Mouse (Mus musculus) hindbrain, postnatal 0 days (tissue): ENCODE measurements around the gene Lyg1. TPM values are rescaled to one million over a fixed set of nuclear protein-coding genes. Genes with fewer than 3 reads are reported as not detected.

Experiments
- ATAC-seq: fragments of 200-750 bp; cut with Nextera tagmentation; 2 replicates; pipeline ENCODE4 v1.8.0; 2017; ENCODE audit warnings: mild to moderate bottlenecking, moderate TSS enrichment, moderate library complexity
- DNase-seq: peaks from one replicate; pipeline ENCODE4 v3.0.0-alpha.2; 2015; ENCODE audit warnings: low spot score
- H3K27ac ChIP-seq: fragments of 300-500 bp; sonication (generic); 2 replicates; pipeline ENCODE4 v1.5.1; 2014; ENCODE audit warnings: mild to moderate bottlenecking
- H3K27me3 ChIP-seq: fragments of 300-500 bp; sonication (generic); 2 replicates; pipeline ENCODE4 v1.6.1; 2014; ENCODE audit warnings: low read length, mixed read lengths; ENCODE audit not compliant: insufficient read depth
- H3K36me3 ChIP-seq: fragments of 300-500 bp; sonication (generic); 2 replicates; pipeline ENCODE4 v1.6.1; 2014; ENCODE audit warnings: low read length, mixed read lengths; ENCODE audit not compliant: insufficient read depth
- H3K4me1 ChIP-seq: fragments of 300-500 bp; sonication (generic); 2 replicates; pipeline ENCODE4 v1.6.1; 2014; ENCODE audit warnings: antibody characterized with exemption, low read length, mixed read lengths; ENCODE audit not compliant: insufficient read depth
- H3K4me2 ChIP-seq: fragments of 300-500 bp; sonication (generic); 2 replicates; pipeline ENCODE4 v1.6.1; 2014; ENCODE audit warnings: low read depth, mild to moderate bottlenecking, low read length, moderate library complexity, mixed read lengths
- H3K4me3 ChIP-seq: fragments of 300-500 bp; sonication (generic); 2 replicates; pipeline ENCODE4 v1.5.1; 2014; ENCODE audit warnings: low read length
- H3K9ac ChIP-seq: fragments of 300-500 bp; sonication (generic); replicated peaks from 2 replicates; pipeline ENCODE4 v1.6.1; 2014; ENCODE audit warnings: mild to moderate bottlenecking, low read length, moderate library complexity, mixed read lengths
- H3K9me3 ChIP-seq: fragments of 300-500 bp; sonication (generic); 2 replicates; pipeline ENCODE4 v1.6.1; 2016; ENCODE audit warnings: low read length, mixed read lengths
- CTCF ChIP-seq: IDR thresholded peaks from 2 replicates; pipeline ENCODE4 v1.5.1; 2016; ENCODE audit warnings: antibody characterized with exemption, control low read depth, low read depth
- WGBS: fragments of 180-500 bp; shearing (Covaris S2); extraction: QIAGEN DNeasy Blood & Tissue Kit; methylation state at CpG from one replicate; pipeline ENCODE4 v1.1.7; 2014; 5-methylcytosine and 5-hydroxymethylcytosine counted together
- polyA plus RNA-seq: library from polyadenylated mRNA; unstranded; fragments of >200 nt; fragmentation: Nextera tagmentation; extraction: Ambion mirVana; gene quantifications from 2 replicates; pipeline ENCODE4 v1.2.1, GENCODE M21; 2015
- total RNA-seq: library from RNA; depleted of rRNA; stranded (reverse); fragments of >200 nt; gene quantifications from 2 replicates; pipeline ENCODE4 v1.2.3, GENCODE M21; 2014; rRNA removed

Lyg1 gene
- total and polyA plus RNA-seq, 2 experiments from 2014 or later, result not detected

GRCm38 (mm10) chr1:37916393-37916792, 41.2 kb downstream of the Lyg1 start, which contains the start of gene Lyg2:
Gene Lyg2 (minus strand): TSS chr1:37916493.
- no peak for TF ChIP-seq CTCF
- H3K27ac ChIP-seq, result no peak within 1 kb of the TSS
- H3K4me1 ChIP-seq, result no peaks in the 10 kb centered on the region
- no peak for DNase-seq
- H3K4me3 ChIP-seq, result no peak within 1 kb of the TSS
- no peaks in the 10 kb centered on the region for H3K9me3 ChIP-seq
- H3K36me3 ChIP-seq, result no peaks in the 10 kb centered on the region
- H3K4me2 ChIP-seq, result no peak within 1 kb of the TSS
- no peaks in the 10 kb centered on the region for H3K27me3 ChIP-seq
- no peak within 1 kb of the TSS for H3K9ac ChIP-seq
- ATAC-seq, result no peak
- whole genome bisulfite sequencing, result 75% methylated on average over 5 of the region's 5 CpGs

GRCm38 (mm10) chr1:37912751-37913150, 44.8 kb downstream of the Lyg1 start:
- H3K4me2 ChIP-seq, result no peak overlapping the region
- TF ChIP-seq CTCF, result no peak
- no peak overlapping the region for H3K27ac ChIP-seq
- DNase-seq (no peak), ATAC-seq (no peak)
- no peaks in the 10 kb centered on the region for H3K9me3 ChIP-seq
- H3K9ac ChIP-seq, result no peak overlapping the region
- no peak overlapping the region for H3K4me3 ChIP-seq
- H3K36me3 ChIP-seq, result no peaks in the 10 kb centered on the region
- no peaks in the 10 kb centered on the region for H3K27me3 ChIP-seq
- no peaks in the 10 kb centered on the region for H3K4me1 ChIP-seq
- 88% methylated on average over 2 of the region's 2 CpGs for WGBS

- peak; percentile 61 for TF ChIP-seq CTCF
- no peak overlapping the region for H3K9ac ChIP-seq
- H3K4me3 ChIP-seq, result no peak overlapping the region
- no peak overlapping the region for H3K27ac ChIP-seq
- H3K27me3 ChIP-seq, result no peaks in the 10 kb centered on the region
- WGBS, result 36% methylated on average over 6 of the region's 6 CpGs
- ATAC-seq (peak; percentile 56; the same call in 1 of the 2 replicates), DNase-seq (peak; percentile 56)
- no peaks in the 10 kb centered on the region for H3K9me3 ChIP-seq
- H3K36me3 ChIP-seq, result peaks cover 11% of the 10 kb centered on the region; the same call in 1 of the 2 replicates
- H3K4me1 ChIP-seq, result no peaks in the 10 kb centered on the region
- H3K4me2 ChIP-seq, result no peak overlapping the region
Measured at GRCm38 (mm10) chr1:37903178-37903577, 54.4 kb downstream of the Lyg1 start.

GRCm38 (mm10) chr1:37900288-37900687, 57.3 kb downstream of the Lyg1 start:
- Histone ChIP-seq H3K36me3 (peaks cover 29% of the 10 kb centered on the region), H3K27me3 (no peaks in the 10 kb centered on the region), H3K4me1 (no peaks in the 10 kb centered on the region), H3K9me3 (no peaks in the 10 kb centered on the region), H3K4me2 (no peak overlapping the region), H3K27ac (no peak overlapping the region), H3K9ac (no peak overlapping the region), H3K4me3 (no peak overlapping the region)
- TF ChIP-seq CTCF, result no peak
- ATAC-seq (no peak), DNase-seq (no peak)
- WGBS, result 63% methylated on average over 6 of the region's 6 CpGs

- H3K4me2 ChIP-seq, result no peak overlapping the region
- no peaks in the 10 kb centered on the region for H3K4me1 ChIP-seq
- H3K36me3 ChIP-seq, result peaks cover 30% of the 10 kb centered on the region
- no peak for TF ChIP-seq CTCF
- no peaks in the 10 kb centered on the region for H3K9me3 ChIP-seq
- no peak overlapping the region for H3K27ac ChIP-seq
- no peak overlapping the region for H3K4me3 ChIP-seq
- ATAC-seq (no peak), DNase-seq (no peak)
- H3K27me3 ChIP-seq, result no peaks in the 10 kb centered on the region
- WGBS, result 83% methylated on average over 4 of the region's 4 CpGs
- H3K9ac ChIP-seq, result no peak overlapping the region
Measured at GRCm38 (mm10) chr1:37899816-37900215, 57.7 kb downstream of the Lyg1 start.

Other genes starting within 250 kb of the Lyg1 start
- gene 2010300C02Rik, start 237.7 kb downstream of the Lyg1 start, total RNA-seq, result 7.1 and 10.0 TPM in 2 replicates
- 4.1 and 5.3 TPM in 2 replicates for gene 2010300C02Rik, start 237.7 kb downstream of the Lyg1 start, polyA plus RNA-seq
- 6.6 and 7.0 TPM in 2 replicates for gene Tsga10, start 91.3 kb downstream of the Lyg1 start, total RNA-seq
- 8.1 and 8.2 TPM in 2 replicates for gene Tsga10, start 91.3 kb downstream of the Lyg1 start, polyA plus RNA-seq
- gene Lipt1, start 86.0 kb downstream of the Lyg1 start, total RNA-seq, result 9.4 and 14.2 TPM in 2 replicates
- 6.4 and 7.0 TPM in 2 replicates for gene Lipt1, start 86.0 kb downstream of the Lyg1 start, polyA plus RNA-seq
- 4.1 and 8.3 TPM in 2 replicates for gene Mitd1, start 67.3 kb downstream of the Lyg1 start, total RNA-seq
- gene Mitd1, start 67.3 kb downstream of the Lyg1 start, polyA plus RNA-seq, result 8.2 and 10.1 TPM in 2 replicates
- 45.2 and 50.5 TPM in 2 replicates for gene Mrpl30, start 67.3 kb downstream of the Lyg1 start, total RNA-seq
- 291 and 298 TPM in 2 replicates for gene Mrpl30, start 67.3 kb downstream of the Lyg1 start, polyA plus RNA-seq
- gene Lyg2, start 41.3 kb downstream of the Lyg1 start, total RNA-seq, result not detected in 2 replicates
- not detected in 2 replicates for gene Lyg2, start 41.3 kb downstream of the Lyg1 start, polyA plus RNA-seq
- gene Txndc9, start 40.1 kb upstream of the Lyg1 start, total RNA-seq, result 22.9 and 23.3 TPM in 2 replicates
- gene Txndc9, start 40.1 kb upstream of the Lyg1 start, polyA plus RNA-seq, result 114 and 128 TPM in 2 replicates
- gene Eif5b, start 40.3 kb upstream of the Lyg1 start, total RNA-seq, result 16.2 and 20.7 TPM in 2 replicates
- 18.2 and 21.2 TPM in 2 replicates for gene Eif5b, start 40.3 kb upstream of the Lyg1 start, polyA plus RNA-seq
- 21.7 and 26.1 TPM in 2 replicates for gene Rev1, start 172.0 kb upstream of the Lyg1 start, total RNA-seq
- gene Rev1, start 172.0 kb upstream of the Lyg1 start, polyA plus RNA-seq, result 25.1 and 29.9 TPM in 2 replicates